Mouse (Mus musculus) limb, embryonic 14.5 days (tissue): ENCODE measurements at regions not wholly inside any gene's neighbourhood (a gene's known extent, or its start where the extent isn't known, plus 50 kb on each side); places are given as distances from the start of the nearest gene placed in this dataset.

Experiments
- ATAC-seq: fragments of 200-750 bp; cut with Nextera tagmentation; 2 replicates; pipeline ENCODE4 v1.8.0; 2017; ENCODE audit warnings: low read depth, moderate number of reproducible peaks, moderate TSS enrichment; ENCODE audit not compliant: low FRiP score
- DNase-seq: peaks from one replicate; pipeline ENCODE4 v3.0.0-alpha.2; 2015; ENCODE audit warnings: low spot score
- H3K27ac ChIP-seq: fragments of 300-500 bp; sonication (generic); replicated peaks from 2 replicates; pipeline ENCODE4 v1.5.1; 2014; ENCODE audit warnings: low read depth, mild to moderate bottlenecking, low read length, moderate library complexity, mixed read lengths
- H3K27me3 ChIP-seq: fragments of 300-500 bp; sonication (generic); 2 replicates; pipeline ENCODE4 v1.6.1; 2014; ENCODE audit warnings: low read length, mixed read lengths; ENCODE audit not compliant: control insufficient read depth, insufficient read depth
- H3K36me3 ChIP-seq: fragments of 300-500 bp; sonication (generic); 2 replicates; pipeline ENCODE4 v1.6.1; 2014; ENCODE audit warnings: mild to moderate bottlenecking, low read length, moderate library complexity, mixed read lengths; ENCODE audit not compliant: control insufficient read depth, insufficient read depth
- H3K4me1 ChIP-seq: fragments of 300-500 bp; sonication (generic); 2 replicates; pipeline ENCODE4 v1.6.1; 2014; ENCODE audit warnings: antibody characterized with exemption, low read length, mixed read lengths; ENCODE audit not compliant: control insufficient read depth, insufficient read depth
- H3K4me2 ChIP-seq: fragments of 300-500 bp; sonication (generic); replicated peaks from 2 replicates; pipeline ENCODE4 v1.6.1; 2014; ENCODE audit warnings: low read depth, mild to moderate bottlenecking, low read length, moderate library complexity; ENCODE audit not compliant: severe bottlenecking
- H3K4me3 ChIP-seq: fragments of 300-500 bp; sonication (generic); replicated peaks from 2 replicates; pipeline ENCODE4 v1.5.1; 2014; ENCODE audit warnings: low read length
- H3K9ac ChIP-seq: fragments of 300-500 bp; sonication (generic); 2 replicates; pipeline ENCODE4 v1.6.1; 2014; ENCODE audit warnings: mild to moderate bottlenecking, low read depth, low read length, moderate library complexity; ENCODE audit not compliant: severe bottlenecking
- H3K9me3 ChIP-seq: fragments of 300-500 bp; sonication (generic); 2 replicates; pipeline ENCODE4 v1.6.1; 2016; ENCODE audit warnings: low read length; ENCODE audit not compliant: control insufficient read depth
- POLR2A ChIP-seq: fragments of 200-500 bp; IDR thresholded peaks from 2 replicates; pipeline ENCODE4 v1.8.0; 2012; ENCODE audit warnings: inconsistent platforms, mild to moderate bottlenecking, moderate library complexity, borderline replicate concordance; ENCODE audit not compliant: insufficient read depth, insufficient read length; ENCODE audit errors: extremely low read depth
- WGBS: fragments of 180-500 bp; shearing (Covaris S2); extraction: QIAGEN DNeasy Blood & Tissue Kit; methylation state at CpG from one replicate; pipeline ENCODE4 v1.1.7; 2014; 5-methylcytosine and 5-hydroxymethylcytosine counted together

- no peaks in the 10 kb centered on the region for H3K9me3 ChIP-seq
- no peak for DNase-seq
- no peaks in the 10 kb centered on the region for H3K36me3 ChIP-seq
- no peaks in the 10 kb centered on the region for H3K4me1 ChIP-seq
- no peak for ATAC-seq
- H3K4me2 ChIP-seq, result no peak overlapping the region
- H3K4me3 ChIP-seq, result no peak overlapping the region
- no peak overlapping the region for H3K9ac ChIP-seq
- TF ChIP-seq POLR2A, result no peak
- H3K27me3 ChIP-seq, result no peaks in the 10 kb centered on the region
- WGBS, result 85% methylated on average over 21 of the region's 21 CpGs
- no peak overlapping the region for H3K27ac ChIP-seq
Observed at GRCm38 (mm10) chr1:186858285-186858684, 108.9 kb upstream of the D1Pas1 start.

GRCm38 (mm10) chr1:186855474-186856036 lies 106.4 kb upstream of the Rrp15 start:
- H3K27me3 ChIP-seq, result no peaks in the 10 kb centered on the region
- H3K9ac ChIP-seq, result no peak overlapping the region
- no peaks in the 10 kb centered on the region for H3K36me3 ChIP-seq
- H3K4me1 ChIP-seq, result no peaks in the 10 kb centered on the region
- H3K4me2 ChIP-seq, result no peak overlapping the region
- WGBS, result 66% methylated on average over 3 of the region's 3 CpGs
- H3K9me3 ChIP-seq, result no peaks in the 10 kb centered on the region
- no peak overlapping the region for H3K27ac ChIP-seq
- no peak for DNase-seq
- ATAC-seq, result no peak
- TF ChIP-seq POLR2A, result no peak
- H3K4me3 ChIP-seq, result no peak overlapping the region

- no peaks in the 10 kb centered on the region for H3K4me1 ChIP-seq
- no peaks in the 10 kb centered on the region for H3K36me3 ChIP-seq
- no peak overlapping the region for H3K27ac ChIP-seq
- H3K4me3 ChIP-seq, result no peak overlapping the region
- H3K9ac ChIP-seq, result no peak overlapping the region
- no peak for ATAC-seq
- 85% methylated on average over 7 of the region's 7 CpGs for WGBS
- no peak for DNase-seq
- no peak for TF ChIP-seq POLR2A
- H3K4me2 ChIP-seq, result no peak overlapping the region
- no peaks in the 10 kb centered on the region; the same call in 1 of the 2 replicates for H3K27me3 ChIP-seq
- no peaks in the 10 kb centered on the region for H3K9me3 ChIP-seq
Observed at GRCm38 (mm10) chr1:186845256-186845655, 96.1 kb upstream of the Rrp15 start.

- peaks cover 6% of the 10 kb centered on the region; the same call in 1 of the 2 replicates for H3K4me1 ChIP-seq
- no peaks in the 10 kb centered on the region for H3K9me3 ChIP-seq
- H3K36me3 ChIP-seq, result no peaks in the 10 kb centered on the region
- peak overlapping the region; percentile 41 for H3K4me3 ChIP-seq
- peak overlapping the region; percentile 53 for H3K9ac ChIP-seq
- H3K4me2 ChIP-seq, result peak overlapping the region; percentile 69
- no peak overlapping the region for H3K27ac ChIP-seq
- no peak for ATAC-seq
- no peak for TF ChIP-seq POLR2A
- peak; percentile 17 for DNase-seq
- H3K27me3 ChIP-seq, result peaks cover 25% of the 10 kb centered on the region; the same call in 1 of the 2 replicates
- under 1% methylated on average over 38 of the region's 43 CpGs for WGBS
Observed at GRCm38 (mm10) chr1:186833896-186834800, 85.0 kb upstream of the Rrp15 start.

GRCm38 (mm10) chr1:186833441-186833895 lies 84.3 kb upstream of the Rrp15 start:
- TF ChIP-seq POLR2A, result no peak
- Histone ChIP-seq H3K27ac (no peak overlapping the region), H3K9ac (peak overlapping the region; percentile 41; the same call in 1 of the 2 replicates), H3K9me3 (no peaks in the 10 kb centered on the region), H3K36me3 (no peaks in the 10 kb centered on the region), H3K4me2 (peak overlapping the region; percentile 69), H3K27me3 (peaks cover 25% of the 10 kb centered on the region; the same call in 1 of the 2 replicates), H3K4me3 (peak overlapping the region; percentile 41), H3K4me1 (peaks cover 6% of the 10 kb centered on the region; the same call in 1 of the 2 replicates)
- WGBS, result 2% methylated on average over 17 of the region's 17 CpGs
- ATAC-seq (no peak), DNase-seq (no peak)
